Mouse (Mus musculus) layer of hippocampus, adult 9-11 months (tissue): ENCODE results near the gene Agl.

ENCODE experiments used
- DNase-seq: peaks from one replicate; pipeline ENCODE4 v3.0.0; 2022

Gene Agl

GRCm38 (mm10) chr3:116740963-116741362, 67.0 kb downstream of the Agl start:
- no peak for DNase-seq

- DNase-seq = no peak
Measured at GRCm38 (mm10) chr3:116740106-116740505, 67.9 kb downstream of the Agl start.

- no peak for DNase-seq
Measured at GRCm38 (mm10) chr3:116737326-116737731, 70.6 kb downstream of the Agl start.

GRCm38 (mm10) chr3:116729483-116730174, 78.3 kb downstream of the Agl start:
- DNase-seq = no peak

- DNase-seq = no peak
Measured at GRCm38 (mm10) chr3:116726807-116727206, 81.2 kb downstream of the Agl start.

- no peak for DNase-seq
Measured at GRCm38 (mm10) chr3:116723496-116724481, 84.2 kb downstream of the Agl start.

GRCm38 (mm10) chr3:116722980-116723379, 85.0 kb downstream of the Agl start:
- DNase-seq = no peak

GRCm38 (mm10) chr3:116718951-116719350, 89.0 kb downstream of the Agl start:
- no peak for DNase-seq

GRCm38 (mm10) chr3:116713031-116713430, 94.9 kb downstream of the Agl start:
- no peak for DNase-seq

- peak; percentile 8 for DNase-seq
Measured at GRCm38 (mm10) chr3:116712436-116712881, 95.5 kb downstream of the Agl start, which contains the start of gene Slc35a3. Slc35a3 (minus strand) TSS chr3:116712831.

- peak; percentile 49 for DNase-seq
Measured at GRCm38 (mm10) chr3:116711624-116712435, 96.1 kb downstream of the Agl start.

- no peak for DNase-seq
Measured at GRCm38 (mm10) chr3:116710941-116711340, 97.0 kb downstream of the Agl start.

- DNase-seq = no peak
Measured at GRCm38 (mm10) chr3:116705637-116706204, 102.2 kb downstream of the Agl start.

GRCm38 (mm10) chr3:116703835-116704234, 104.1 kb downstream of the Agl start:
- DNase-seq = no peak

- no peak for DNase-seq
Measured at GRCm38 (mm10) chr3:116702647-116703272, 105.2 kb downstream of the Agl start.

GRCm38 (mm10) chr3:116701601-116702000, 106.4 kb downstream of the Agl start:
- no peak for DNase-seq

- DNase-seq = no peak
Measured at GRCm38 (mm10) chr3:116698786-116699185, 109.2 kb downstream of the Agl start.

GRCm38 (mm10) chr3:116695666-116695985, 112.3 kb downstream of the Agl start:
- DNase-seq = no peak

GRCm38 (mm10) chr3:116694955-116695665, 112.9 kb downstream of the Agl start:
- no peak for DNase-seq

GRCm38 (mm10) chr3:116694312-116694711, 113.7 kb downstream of the Agl start:
- DNase-seq = no peak
